Mouse (Mus musculus): ENCODE data around the gene Kirrel3. TPM values are rescaled to one million over a fixed set of nuclear protein-coding genes. Genes with fewer than 3 reads are reported as not detected.

Kirrel3 gene
- polyA plus RNA-seq (2014; fragmentation: Nextera tagmentation; extraction: Ambion mirVana), result 40.7 and 44.4 TPM in 2 replicates

GRCm38 (mm10) chr9:34485759-34486431 is at the start of gene Kirrel3:
Gene Kirrel3 (plus strand): TSS chr9:34485894.
- H3K9ac ChIP-seq (replicated peaks; ENCODE audit: low read depth, low read length), result peak within 1 kb of the TSS; percentile 68
- peak within 1 kb of the TSS; percentile 81 for H3K4me2 ChIP-seq (ENCODE audit: low read depth, low read length)
- peak within 1 kb of the TSS; percentile 50 for H3K4me3 ChIP-seq (ENCODE audit: low read depth, low read length)
- ATAC-seq (ENCODE audit: low read depth), result peak; percentile 71
- no peaks in the 10 kb centered on the region for H3K36me3 ChIP-seq (ENCODE audit: control insufficient read depth, insufficient read depth, low read length)
- H3K27ac ChIP-seq (ENCODE audit: low read depth, low read length), result peak within 1 kb of the TSS; percentile 76
- H3K9me3 ChIP-seq (ENCODE audit: control insufficient read depth, low read length), result no peaks in the 10 kb centered on the region
- under 1% methylated on average over 32 of the region's 35 CpGs for WGBS
- peaks cover 6% of the 10 kb centered on the region for H3K27me3 ChIP-seq (ENCODE audit: control insufficient read depth, insufficient read depth, low read length)
- peaks cover 13% of the 10 kb centered on the region; the same call in 1 of the 2 replicates for H3K4me1 ChIP-seq (ENCODE audit: control insufficient read depth, insufficient read depth, low read length)

- H3K4me1 ChIP-seq (ENCODE audit: control insufficient read depth, insufficient read depth, low read length), result no peaks in the 10 kb centered on the region
- H3K27ac ChIP-seq (ENCODE audit: low read depth, low read length), result no peak overlapping the region
- H3K9ac ChIP-seq (replicated peaks; ENCODE audit: low read depth, low read length), result no peak overlapping the region
- ATAC-seq (ENCODE audit: low read depth), result no peak
- no peak overlapping the region for H3K4me2 ChIP-seq (ENCODE audit: low read depth, low read length)
- H3K27me3 ChIP-seq (ENCODE audit: control insufficient read depth, insufficient read depth, low read length), result no peaks in the 10 kb centered on the region
- no peak overlapping the region for H3K4me3 ChIP-seq (ENCODE audit: low read depth, low read length)
- H3K36me3 ChIP-seq (ENCODE audit: control insufficient read depth, insufficient read depth, low read length), result no peaks in the 10 kb centered on the region
- H3K9me3 ChIP-seq (ENCODE audit: control insufficient read depth, low read length), result no peaks in the 10 kb centered on the region
- 78% methylated on average over 4 of the region's 4 CpGs for WGBS
Observed at GRCm38 (mm10) chr9:34440721-34441120, 45.0 kb upstream of the Kirrel3 start.

GRCm38 (mm10) chr9:34443950-34444349 is 41.7 kb upstream of the Kirrel3 start:
- no peaks in the 10 kb centered on the region for H3K27me3 ChIP-seq (ENCODE audit: control insufficient read depth, insufficient read depth, low read length)
- WGBS, result 66% methylated on average over 4 of the region's 4 CpGs
- no peak overlapping the region for H3K9ac ChIP-seq (replicated peaks; ENCODE audit: low read depth, low read length)
- H3K4me2 ChIP-seq (ENCODE audit: low read depth, low read length), result no peak overlapping the region
- H3K27ac ChIP-seq (ENCODE audit: low read depth, low read length), result no peak overlapping the region
- no peak for ATAC-seq (ENCODE audit: low read depth)
- no peaks in the 10 kb centered on the region for H3K9me3 ChIP-seq (ENCODE audit: control insufficient read depth, low read length)
- no peak overlapping the region for H3K4me3 ChIP-seq (ENCODE audit: low read depth, low read length)
- H3K4me1 ChIP-seq (ENCODE audit: control insufficient read depth, insufficient read depth, low read length), result no peaks in the 10 kb centered on the region
- H3K36me3 ChIP-seq (ENCODE audit: control insufficient read depth, insufficient read depth, low read length), result no peaks in the 10 kb centered on the region

- H3K36me3 ChIP-seq (ENCODE audit: control insufficient read depth, insufficient read depth, low read length), result no peaks in the 10 kb centered on the region
- H3K27ac ChIP-seq (ENCODE audit: low read depth, low read length), result no peak overlapping the region
- ATAC-seq (ENCODE audit: low read depth), result peak; percentile 34
- WGBS, result 65% methylated on average over 15 of the region's 15 CpGs
- H3K9me3 ChIP-seq (ENCODE audit: control insufficient read depth, low read length), result no peaks in the 10 kb centered on the region
- H3K4me3 ChIP-seq (ENCODE audit: low read depth, low read length), result no peak overlapping the region
- no peaks in the 10 kb centered on the region for H3K4me1 ChIP-seq (ENCODE audit: control insufficient read depth, insufficient read depth, low read length)
- no peaks in the 10 kb centered on the region for H3K27me3 ChIP-seq (ENCODE audit: control insufficient read depth, insufficient read depth, low read length)
- H3K9ac ChIP-seq (replicated peaks; ENCODE audit: low read depth, low read length), result no peak overlapping the region
- no peak overlapping the region for H3K4me2 ChIP-seq (ENCODE audit: low read depth, low read length)
Observed at GRCm38 (mm10) chr9:34446497-34447350, 39.0 kb upstream of the Kirrel3 start.

GRCm38 (mm10) chr9:34447736-34448135 is 38.0 kb upstream of the Kirrel3 start:
- H3K4me1 ChIP-seq (ENCODE audit: control insufficient read depth, insufficient read depth, low read length), result no peaks in the 10 kb centered on the region
- no peak overlapping the region for H3K4me3 ChIP-seq (ENCODE audit: low read depth, low read length)
- WGBS, result 85% methylated on average over 2 of the region's 2 CpGs

GRCm38 (mm10) chr9:34448467-34448866 is 37.2 kb upstream of the Kirrel3 start:
- Histone ChIP-seq H3K4me1 (ENCODE audit: control insufficient read depth, insufficient read depth, low read length) (no peaks in the 10 kb centered on the region), H3K9ac (replicated peaks; ENCODE audit: low read depth, low read length) (no peak overlapping the region), H3K36me3 (ENCODE audit: control insufficient read depth, insufficient read depth, low read length) (no peaks in the 10 kb centered on the region), H3K27me3 (ENCODE audit: control insufficient read depth, insufficient read depth, low read length) (no peaks in the 10 kb centered on the region), H3K9me3 (ENCODE audit: control insufficient read depth, low read length) (no peaks in the 10 kb centered on the region), H3K27ac (ENCODE audit: low read depth, low read length) (no peak overlapping the region), H3K4me2 (ENCODE audit: low read depth, low read length) (no peak overlapping the region), H3K4me3 (ENCODE audit: low read depth, low read length) (no peak overlapping the region)
- 76% methylated on average over 4 of the region's 4 CpGs for WGBS
- ATAC-seq (ENCODE audit: low read depth), result no peak

More at GRCm38 (mm10) chr9:34447736-34448135, 38.0 kb upstream of the Kirrel3 start:
- ATAC-seq (ENCODE audit: low read depth), result no peak
- H3K9ac ChIP-seq (replicated peaks; ENCODE audit: low read depth, low read length), result no peak overlapping the region
- no peaks in the 10 kb centered on the region for H3K9me3 ChIP-seq (ENCODE audit: control insufficient read depth, low read length)
- H3K4me2 ChIP-seq (ENCODE audit: low read depth, low read length), result no peak overlapping the region
- H3K27me3 ChIP-seq (ENCODE audit: control insufficient read depth, insufficient read depth, low read length), result no peaks in the 10 kb centered on the region
- H3K36me3 ChIP-seq (ENCODE audit: control insufficient read depth, insufficient read depth, low read length), result no peaks in the 10 kb centered on the region
- no peak overlapping the region for H3K27ac ChIP-seq (ENCODE audit: low read depth, low read length)

GRCm38 (mm10) chr9:34458189-34458588 is 27.5 kb upstream of the Kirrel3 start:
- no peak for ATAC-seq (ENCODE audit: low read depth)

GRCm38 (mm10) chr9:34459968-34460367 is 25.7 kb upstream of the Kirrel3 start:
- no peaks in the 10 kb centered on the region for H3K36me3 ChIP-seq (ENCODE audit: control insufficient read depth, insufficient read depth, low read length)
- no peaks in the 10 kb centered on the region for H3K9me3 ChIP-seq (ENCODE audit: control insufficient read depth, low read length)
- H3K27ac ChIP-seq (ENCODE audit: low read depth, low read length), result no peak overlapping the region
- no peaks in the 10 kb centered on the region for H3K27me3 ChIP-seq (ENCODE audit: control insufficient read depth, insufficient read depth, low read length)
- no peak overlapping the region for H3K4me3 ChIP-seq (ENCODE audit: low read depth, low read length)
- no peaks in the 10 kb centered on the region for H3K4me1 ChIP-seq (ENCODE audit: control insufficient read depth, insufficient read depth, low read length)
- no peak for ATAC-seq (ENCODE audit: low read depth)
- no peak overlapping the region for H3K9ac ChIP-seq (replicated peaks; ENCODE audit: low read depth, low read length)
- 87% methylated on average over 5 of the region's 5 CpGs for WGBS
- no peak overlapping the region for H3K4me2 ChIP-seq (ENCODE audit: low read depth, low read length)

More at GRCm38 (mm10) chr9:34458189-34458588, 27.5 kb upstream of the Kirrel3 start:
- Histone ChIP-seq H3K9me3 (ENCODE audit: control insufficient read depth, low read length) (no peaks in the 10 kb centered on the region), H3K4me3 (ENCODE audit: low read depth, low read length) (no peak overlapping the region), H3K36me3 (ENCODE audit: control insufficient read depth, insufficient read depth, low read length) (no peaks in the 10 kb centered on the region), H3K27me3 (ENCODE audit: control insufficient read depth, insufficient read depth, low read length) (no peaks in the 10 kb centered on the region), H3K4me1 (ENCODE audit: control insufficient read depth, insufficient read depth, low read length) (no peaks in the 10 kb centered on the region), H3K27ac (ENCODE audit: low read depth, low read length) (no peak overlapping the region), H3K4me2 (ENCODE audit: low read depth, low read length) (no peak overlapping the region), H3K9ac (replicated peaks; ENCODE audit: low read depth, low read length) (no peak overlapping the region)
- 68% methylated on average over 5 of the region's 5 CpGs for WGBS

- ATAC-seq (ENCODE audit: low read depth), result no peak
- Histone ChIP-seq H3K27me3 (ENCODE audit: control insufficient read depth, insufficient read depth, low read length) (no peaks in the 10 kb centered on the region), H3K4me3 (ENCODE audit: low read depth, low read length) (no peak overlapping the region), H3K9me3 (ENCODE audit: control insufficient read depth, low read length) (no peaks in the 10 kb centered on the region), H3K4me2 (ENCODE audit: low read depth, low read length) (no peak overlapping the region), H3K4me1 (ENCODE audit: control insufficient read depth, insufficient read depth, low read length) (no peaks in the 10 kb centered on the region), H3K27ac (ENCODE audit: low read depth, low read length) (no peak overlapping the region), H3K9ac (replicated peaks; ENCODE audit: low read depth, low read length) (no peak overlapping the region), H3K36me3 (ENCODE audit: control insufficient read depth, insufficient read depth, low read length) (no peaks in the 10 kb centered on the region)
- 68% methylated on average over 2 of the region's 2 CpGs for WGBS
Observed at GRCm38 (mm10) chr9:34463666-34464065, 22.0 kb upstream of the Kirrel3 start.

Data from neural tube, embryonic 14.5 days (tissue).